ENCODE assay signal across 9 mouse cellular contexts in the genomic region with DNA sequence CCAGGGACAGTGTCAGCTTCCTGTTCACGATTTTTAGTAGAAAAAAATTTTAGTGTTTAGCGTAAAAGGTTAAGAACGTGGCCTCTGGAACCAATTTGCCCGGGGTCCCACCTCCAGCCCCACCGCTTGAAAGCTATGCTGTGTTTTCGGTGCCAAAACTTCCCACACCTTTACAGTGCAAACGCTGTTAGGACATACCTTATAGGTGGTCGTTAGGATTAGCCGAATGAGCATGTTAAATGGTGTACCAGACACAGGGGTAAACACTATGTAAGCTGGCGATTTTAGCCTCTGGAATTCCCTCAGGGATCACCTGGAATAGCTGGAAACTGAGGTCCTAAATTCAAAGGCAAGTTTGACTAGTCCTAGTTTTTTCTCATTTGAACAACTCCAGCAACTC. TPM values are rescaled to one million over a fixed set of nuclear protein-coding genes. Genes with fewer than 3 reads are reported as not detected.
DNase-seq lines count a peak whose midpoint lies in the region; ATAC-seq and TF ChIP-seq lines count a peak whose summit lies in the region.
"Had no signal": no experiment of that assay in that cellular context is flagged by ENCODE, and none has a peak within 500 bp of the region (broad histone marks: within the 10 kb centered on the region; RNA-seq: fewer than 3 reads in every experiment).

No protein-coding gene starts in this region.

- WGBS in heart, embryonic 14.5 days, result 6% methylated on average over 10 of the region's 10 CpGs
- 4% methylated on average over 10 of the region's 10 CpGs for WGBS in heart, postnatal 0 days
- WGBS in midbrain, embryonic 10.5 days, result 10% methylated on average over 10 of the region's 10 CpGs

- H3K9ac ChIP-seq in heart, embryonic 14.5 days (ENCODE audit: low read length), result peak overlapping the region; percentile 87
- peak overlapping the region; percentile 86 for H3K9ac ChIP-seq in MEL (ENCODE audit: control insufficient read depth, low read depth, low read length, poor library complexity, severe bottlenecking)
- peak overlapping the region; percentile 77 for H3K9ac ChIP-seq in heart, postnatal 0 days (replicated peaks; ENCODE audit: low read depth, low read length)

- peaks cover 67% of the 10 kb centered on the region for H3K36me3 ChIP-seq in heart, embryonic 14.5 days (ENCODE audit: control insufficient read depth, insufficient read depth, low read length)
- H3K36me3 ChIP-seq in MEL (ENCODE audit: control insufficient read depth in 1 of 2, insufficient read depth in 2 of 2, low read length in 2 of 2), result peaks cover 10 to 17% of the 10 kb centered on the region in 2 experiments
- peaks cover 41% of the 10 kb centered on the region for H3K36me3 ChIP-seq in heart, postnatal 0 days (replicated peaks; ENCODE audit: control insufficient read depth, insufficient read depth, low read length)
- peaks cover 71% of the 10 kb centered on the region for H3K36me3 ChIP-seq in midbrain, embryonic 10.5 days

- peaks cover 8 to 39% of the 10 kb centered on the region in 2 experiments for H3K4me1 ChIP-seq in heart, embryonic 14.5 days (ENCODE audit: control insufficient read depth in 2 of 2, insufficient read depth in 2 of 2, low read length in 2 of 2)
- peaks cover 0 to 7% of the 10 kb centered on the region in 2 experiments; a peak in 2 of 4 replicates for H3K4me1 ChIP-seq in MEL (ENCODE audit: control insufficient read depth in 1 of 2, insufficient read depth in 2 of 2, low read length in 2 of 2)
- H3K4me1 ChIP-seq in heart, postnatal 0 days (ENCODE audit: control insufficient read depth, insufficient read depth), result peaks cover 24% of the 10 kb centered on the region
- peaks cover 48% of the 10 kb centered on the region for H3K4me1 ChIP-seq in midbrain, embryonic 10.5 days

- no peak for TF ChIP-seq EP300 in MEL (IDR thresholded peaks at IDR 0.05; ENCODE audit: low read depth in 1 of 2, low read length in 2 of 2)
- TF ChIP-seq EP300 in heart, postnatal 0 days (IDR thresholded peaks at IDR 0.05; ENCODE audit: low read depth), result no peak

- peak overlapping the region in 1 of 2 experiments; percentile 89; a peak in 2 of 4 replicates for H3K27ac ChIP-seq in heart, embryonic 14.5 days (replicated peaks in 1 of 2; ENCODE audit: control insufficient read depth in 1 of 2, insufficient read depth in 1 of 2, low read depth in 2 of 2, low read length in 2 of 2)
- peak overlapping the region; percentile 88; the same call in 1 of the 2 replicates for H3K27ac ChIP-seq in MEL (ENCODE audit: control insufficient read depth, low read depth, low read length)
- peak overlapping the region; percentile 93 for H3K27ac ChIP-seq in heart, postnatal 0 days (ENCODE audit: low read depth)
- H3K27ac ChIP-seq in midbrain, embryonic 10.5 days (replicated peaks), result peak overlapping the region; percentile 98

- H3K9me3 ChIP-seq in heart, embryonic 14.5 days (ENCODE audit: control insufficient read depth, low read length), result no peaks in the 10 kb centered on the region
- no peaks in the 10 kb centered on the region for H3K9me3 ChIP-seq in MEL (replicated peaks; ENCODE audit: insufficient read depth, low read length)
- no peaks in the 10 kb centered on the region for H3K9me3 ChIP-seq in heart, postnatal 0 days (replicated peaks; ENCODE audit: control insufficient read depth, low read length)
- no peaks in the 10 kb centered on the region for H3K9me3 ChIP-seq in midbrain, embryonic 10.5 days (replicated peaks)

- no peak for TF ChIP-seq POLR2A in MEL (IDR thresholded peaks at IDR 0.05; ENCODE audit: control insufficient read depth in 1 of 2, insufficient read depth in 1 of 2, low read depth in 1 of 2, low read length in 2 of 2, poor library complexity in 1 of 2)

- ATAC-seq in heart, embryonic 14.5 days (ENCODE audit: insufficient number of reproducible peaks, insufficient read depth, low FRiP score, low read depth), result no peak
- ATAC-seq in heart, postnatal 0 days (ENCODE audit: insufficient read depth, low read depth), result no peak

- H3K4me2 ChIP-seq in heart, embryonic 14.5 days (ENCODE audit: low read length), result peak overlapping the region; percentile 80
- peak overlapping the region; percentile 70 for H3K4me2 ChIP-seq in heart, postnatal 0 days (ENCODE audit: low read depth, low read length)

- H3K27me3 ChIP-seq in heart, embryonic 14.5 days (ENCODE audit: control insufficient read depth, insufficient read depth, low read length), result no peaks in the 10 kb centered on the region
- H3K27me3 ChIP-seq in MEL (ENCODE audit: control insufficient read depth in 1 of 2, insufficient read depth in 2 of 2, low read length in 2 of 2), result no peaks in the 10 kb centered on the region
- no peaks in the 10 kb centered on the region for H3K27me3 ChIP-seq in heart, postnatal 0 days (ENCODE audit: control insufficient read depth, insufficient read depth, low read length)
- no peaks in the 10 kb centered on the region for H3K27me3 ChIP-seq in midbrain, embryonic 10.5 days (ENCODE audit: low read depth, poor library complexity, severe bottlenecking)
- H3K27me3 ChIP-seq: Patski had no signal

- no peak for TF ChIP-seq RAD21 in MEL (IDR thresholded peaks at IDR 0.05; ENCODE audit: low read depth, low read length)

- H3K79me2 ChIP-seq in MEL (ENCODE audit: control insufficient read depth, insufficient read depth, low read length, poor library complexity), result peaks cover 38% of the 10 kb centered on the region

- no peak for TF ChIP-seq CTCF in MEL (IDR thresholded peaks at IDR 0.05 in 2 of 3, conservative IDR thresholded peaks at IDR 0.05 in 1 of 3; ENCODE audit: control insufficient read depth in 1 of 3, insufficient read depth in 1 of 3, low read depth in 2 of 3, low read length in 3 of 3, poor library complexity in 1 of 3, severe bottlenecking in 1 of 3)
- no peak for TF ChIP-seq CTCF in heart, postnatal 0 days (IDR thresholded peaks at IDR 0.05; ENCODE audit: low read depth)

- peak overlapping the region; percentile 86 to 90 for H3K4me3 ChIP-seq in heart, embryonic 14.5 days (ENCODE audit: control insufficient read depth in 1 of 2, insufficient read depth in 1 of 2, low read depth in 1 of 2, low read length in 2 of 2)
- H3K4me3 ChIP-seq in MEL (ENCODE audit: control insufficient read depth in 1 of 2, insufficient read depth in 1 of 2, low read depth in 2 of 2, low read length in 2 of 2), result peak overlapping the region; percentile 66 to 69
- peak overlapping the region; percentile 87 for H3K4me3 ChIP-seq in heart, postnatal 0 days (ENCODE audit: low read depth, low read length)
- H3K4me3 ChIP-seq in midbrain, embryonic 10.5 days, result peak overlapping the region; percentile 99

- DNase-seq in heart, adult 8-10 months (ENCODE audit: low spot score), result no peak
- no peak for DNase-seq in MEL (ENCODE audit: low read depth, low spot score)
- DNase-seq in heart, postnatal 0 days (ENCODE audit: low spot score), result no peak
- DNase-seq in midbrain, embryonic 10.5 days (ENCODE audit: low spot score), result no peak
- DNase-seq in embryo, embryonic 10 days (ENCODE audit: low spot score), result no peak
- no peak for DNase-seq in gastrocnemius, adult 18-20 months (ENCODE audit: low spot score)
- DNase-seq in gastrocnemius, postnatal 4 days (ENCODE audit: low spot score in 2 of 2), result no peak

RNA-seq across cellular contexts. Expression of gene Rps18, which starts 0.5 kb away (rescaled TPM):
- 1,085 and 1,186 TPM in 2 replicates for polyA plus RNA-seq in heart, embryonic 14.5 days (2014; fragmentation: Nextera tagmentation; extraction: Ambion mirVana)
- total RNA-seq in heart, adult 8-10 months (2022), result 100 to 1,000 TPM; 373 to 430 (median 408) TPM
- total RNA-seq in MEL (2012; rRNA removed), result 252 and 286 TPM in 2 replicates
- 1,000 to 10,000 TPM in 1 of 2 experiments, not detected in 1; 1,183 TPM for polyA plus RNA-seq in MEL (2012; ENCODE audit: insufficient read depth in 1 of 2, insufficient read length in 2 of 2, low read depth in 1 of 2, low replicate concordance in 2 of 2, missing spikeins in 1 of 2)
- total RNA-seq in heart, postnatal 0 days (2014; rRNA removed; ENCODE audit: low replicate concordance), result 1,548 and 1,735 TPM in 2 replicates
- polyA plus RNA-seq in heart, postnatal 0 days (2015; fragmentation: Nextera tagmentation; extraction: Ambion mirVana), result 845 and 880 TPM in 2 replicates
- polyA plus RNA-seq in midbrain, embryonic 10.5 days (2016; fragmentation: Nextera tagmentation; extraction: Ambion mirVana), result 1,339 and 1,576 TPM in 2 replicates
- 100 to 1,000 TPM; 367 to 381 TPM for total RNA-seq in gastrocnemius, adult 18-20 months (2021)
- 100 to 1,000 TPM; 863 to 945 TPM for total RNA-seq in gastrocnemius, postnatal 4 days (2021)

RNA-seq across cellular contexts. Expression of gene Vps52, which starts 0.7 kb away (rescaled TPM):
- 27.6 and 30.6 TPM in 2 replicates for polyA plus RNA-seq in heart, embryonic 14.5 days (2014; fragmentation: Nextera tagmentation; extraction: Ambion mirVana)
- 10 to 100 TPM; 35.6 to 45.0 (median 41.6) TPM for total RNA-seq in heart, adult 8-10 months (2022)
- 20.6 and 23.6 TPM in 2 replicates for total RNA-seq in MEL (2012; rRNA removed)
- polyA plus RNA-seq in MEL (2012; ENCODE audit: insufficient read depth in 1 of 2, insufficient read length in 2 of 2, low read depth in 1 of 2, low replicate concordance in 2 of 2, missing spikeins in 1 of 2), result 10 to 100 TPM in 1 of 2 experiments, not detected in 1; 40.7 TPM
- 28.2 and 31.8 TPM in 2 replicates for total RNA-seq in heart, postnatal 0 days (2014; rRNA removed; ENCODE audit: low replicate concordance)
- 27.8 TPM in 2 replicates for polyA plus RNA-seq in heart, postnatal 0 days (2015; fragmentation: Nextera tagmentation; extraction: Ambion mirVana)
- polyA plus RNA-seq in midbrain, embryonic 10.5 days (2016; fragmentation: Nextera tagmentation; extraction: Ambion mirVana), result 53.5 and 61.0 TPM in 2 replicates
- total RNA-seq in gastrocnemius, adult 18-20 months (2021), result 10 to 100 TPM; 29.6 to 33.5 TPM
- 10 to 100 TPM; 37.4 to 38.6 TPM for total RNA-seq in gastrocnemius, postnatal 4 days (2021)

RNA-seq across cellular contexts. Expression of gene B3galt4, which starts 5.0 kb away (rescaled TPM):
- 3.8 and 4.6 TPM in 2 replicates for polyA plus RNA-seq in heart, embryonic 14.5 days (2014; fragmentation: Nextera tagmentation; extraction: Ambion mirVana)
- 1 to 10 TPM in 3 of 4 experiments, under 1 TPM in 1; 0.89 to 2.6 (median 1.6) TPM for total RNA-seq in heart, adult 8-10 months (2022)
- total RNA-seq in MEL (2012; rRNA removed), result 2.2 and 2.5 TPM in 2 replicates
- 1 to 10 TPM in 1 of 2 experiments, not detected in 1; 2.9 TPM for polyA plus RNA-seq in MEL (2012; ENCODE audit: insufficient read depth in 1 of 2, insufficient read length in 2 of 2, low read depth in 1 of 2, low replicate concordance in 2 of 2, missing spikeins in 1 of 2)
- 0.53 and 0.70 TPM in 2 replicates for total RNA-seq in heart, postnatal 0 days (2014; rRNA removed; ENCODE audit: low replicate concordance)
- 5.5 and 6.1 TPM in 2 replicates for polyA plus RNA-seq in heart, postnatal 0 days (2015; fragmentation: Nextera tagmentation; extraction: Ambion mirVana)
- 4.1 and 6.4 TPM in 2 replicates for polyA plus RNA-seq in midbrain, embryonic 10.5 days (2016; fragmentation: Nextera tagmentation; extraction: Ambion mirVana)
- total RNA-seq in gastrocnemius, adult 18-20 months (2021), result 1 to 10 TPM; 1.5 to 1.7 TPM
- 1 to 10 TPM; 3.8 to 4.5 TPM for total RNA-seq in gastrocnemius, postnatal 4 days (2021)

RNA-seq across cellular contexts. Expression of gene Wdr46, which starts 15.9 kb away (rescaled TPM):
- 14.7 and 15.5 TPM in 2 replicates for polyA plus RNA-seq in heart, embryonic 14.5 days (2014; fragmentation: Nextera tagmentation; extraction: Ambion mirVana)
- total RNA-seq in heart, adult 8-10 months (2022), result 10 to 100 TPM; 10.1 to 12.8 (median 11.6) TPM
- 97.6 and 100 TPM in 2 replicates for total RNA-seq in MEL (2012; rRNA removed)
- polyA plus RNA-seq in MEL (2012; ENCODE audit: insufficient read depth in 1 of 2, insufficient read length in 2 of 2, low read depth in 1 of 2, low replicate concordance in 2 of 2, missing spikeins in 1 of 2), result 100 to 1,000 TPM in 1 of 2 experiments, not detected in 1; 131 TPM
- total RNA-seq in heart, postnatal 0 days (2014; rRNA removed; ENCODE audit: low replicate concordance), result 6.7 and 10.9 TPM in 2 replicates
- polyA plus RNA-seq in heart, postnatal 0 days (2015; fragmentation: Nextera tagmentation; extraction: Ambion mirVana), result 8.9 and 11.1 TPM in 2 replicates
- 47.8 and 52.5 TPM in 2 replicates for polyA plus RNA-seq in midbrain, embryonic 10.5 days (2016; fragmentation: Nextera tagmentation; extraction: Ambion mirVana)
- 1 to 10 TPM; 8.7 to 8.8 TPM for total RNA-seq in gastrocnemius, adult 18-20 months (2021)
- total RNA-seq in gastrocnemius, postnatal 4 days (2021), result 10 to 100 TPM; 18.8 to 20.0 TPM

RNA-seq across cellular contexts. Expression of gene Pfdn6, which starts 16.2 kb away (rescaled TPM):
- 110 TPM in 2 replicates for polyA plus RNA-seq in heart, embryonic 14.5 days (2014; fragmentation: Nextera tagmentation; extraction: Ambion mirVana)
- 10 to 100 TPM; 62.7 to 82.9 (median 71.1) TPM for total RNA-seq in heart, adult 8-10 months (2022)
- 189 and 239 TPM in 2 replicates for total RNA-seq in MEL (2012; rRNA removed)
- polyA plus RNA-seq in MEL (2012; ENCODE audit: insufficient read depth in 1 of 2, insufficient read length in 2 of 2, low read depth in 1 of 2, low replicate concordance in 2 of 2, missing spikeins in 1 of 2), result 100 to 1,000 TPM in 1 of 2 experiments, not detected in 1; 222 TPM
- total RNA-seq in heart, postnatal 0 days (2014; rRNA removed; ENCODE audit: low replicate concordance), result 28.6 and 77.4 TPM in 2 replicates
- polyA plus RNA-seq in heart, postnatal 0 days (2015; fragmentation: Nextera tagmentation; extraction: Ambion mirVana), result 123 and 128 TPM in 2 replicates
- polyA plus RNA-seq in midbrain, embryonic 10.5 days (2016; fragmentation: Nextera tagmentation; extraction: Ambion mirVana), result 214 and 240 TPM in 2 replicates
- 10 to 100 TPM; 64.8 to 68.8 TPM for total RNA-seq in gastrocnemius, adult 18-20 months (2021)
- 10 to 100 TPM; 73.2 to 74.5 TPM for total RNA-seq in gastrocnemius, postnatal 4 days (2021)
